Mouse (Mus musculus): ENCODE data around the gene Tekt2.

Gene Tekt2

DNA sequence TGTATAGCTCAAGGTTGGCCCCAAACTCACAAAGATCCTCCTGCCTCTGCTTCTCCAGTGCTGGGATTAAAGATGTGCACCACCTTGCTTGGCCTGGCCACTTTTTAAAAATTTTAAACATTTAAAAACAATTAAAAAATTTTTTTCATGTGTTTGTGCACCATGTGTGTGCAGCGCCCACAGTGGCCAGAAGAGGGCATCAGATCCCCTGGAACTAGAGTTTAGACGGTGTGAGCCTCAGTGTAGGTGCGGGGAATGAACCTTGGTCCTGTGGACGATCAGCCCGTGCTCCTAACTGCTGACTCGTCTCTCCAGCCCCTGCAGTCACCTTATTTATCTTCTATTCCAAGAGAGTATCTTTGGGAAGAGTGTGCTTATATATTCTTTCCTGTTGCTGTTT is 19.4 kb downstream of the Tekt2 start:
- no peak for DNase-seq

DNA sequence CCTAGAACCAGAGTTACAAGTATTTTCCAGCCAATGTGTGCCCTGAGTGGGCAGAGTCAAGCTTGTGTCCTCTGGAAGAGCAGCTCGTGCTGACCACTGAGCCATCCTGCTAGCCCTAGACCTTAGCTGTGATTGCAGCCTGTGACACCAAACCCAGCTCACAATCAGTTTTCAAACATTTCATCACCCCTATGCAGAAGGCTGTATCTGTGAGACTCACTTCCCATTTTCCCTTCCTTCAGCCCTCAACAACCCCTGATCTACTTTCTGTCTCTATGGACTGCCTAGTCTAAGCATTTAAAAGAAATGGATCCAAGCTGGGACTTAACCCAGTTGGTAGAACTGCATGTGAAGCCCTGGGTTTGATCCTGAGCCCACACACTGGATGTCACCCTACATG is 20.1 kb downstream of the Tekt2 start:
- no peak for DNase-seq

DNA sequence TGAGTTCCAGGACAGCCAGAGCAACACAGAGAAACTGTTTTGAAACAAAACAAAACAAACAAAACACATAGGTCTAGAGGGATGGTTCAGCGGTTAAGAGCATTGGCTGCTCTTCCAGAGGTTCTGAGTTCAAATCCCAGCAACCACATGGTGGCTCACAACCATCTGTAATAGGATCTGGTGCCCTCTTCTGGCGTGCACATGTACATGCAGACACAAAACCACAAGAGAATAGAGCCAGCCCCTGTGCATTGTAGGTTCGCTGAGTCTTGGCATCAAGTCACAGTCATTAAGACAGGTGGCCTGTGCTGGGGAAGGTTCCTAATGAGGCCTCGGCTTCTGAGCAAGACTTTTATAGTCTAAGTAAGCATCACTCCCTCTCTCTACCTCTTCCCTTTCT is 21.6 kb downstream of the Tekt2 start:
- DNase-seq: no peak

DNA sequence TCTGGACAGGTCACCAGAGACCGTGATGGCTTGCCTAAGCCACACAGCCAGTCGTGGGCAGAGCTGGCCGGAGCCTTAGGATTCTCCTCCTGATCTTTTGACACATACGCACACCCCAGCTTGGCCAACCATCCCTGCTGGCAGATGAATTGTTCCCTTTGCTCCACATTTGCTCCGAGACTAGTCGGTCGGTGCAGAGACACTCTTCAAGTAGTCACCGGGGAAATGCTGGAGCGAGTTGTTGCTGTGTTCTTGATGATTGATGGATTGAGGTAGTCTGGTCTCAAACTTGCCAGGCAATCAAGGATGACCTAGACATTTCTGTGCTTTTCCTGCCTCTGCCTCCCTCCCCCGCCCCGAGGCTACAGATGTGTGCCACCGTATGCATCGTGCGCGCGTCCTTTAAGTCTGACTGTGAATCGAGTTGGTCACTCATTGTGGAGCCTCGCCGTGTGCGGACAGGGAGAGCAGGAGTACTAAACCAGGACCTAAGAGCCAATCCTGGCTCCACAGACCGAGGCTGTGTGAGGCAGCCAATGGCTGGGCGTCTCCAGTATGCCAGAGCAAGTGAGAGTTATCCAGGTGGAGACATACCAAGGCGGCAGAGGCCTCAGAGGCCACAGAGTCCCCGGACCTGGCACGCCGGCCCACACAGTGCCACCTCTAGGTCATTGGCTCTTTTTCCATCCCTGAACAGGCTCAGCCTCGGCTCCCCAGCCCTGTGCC is 23.7 kb downstream of the Tekt2 start:
- DNase-seq: no peak

DNA sequence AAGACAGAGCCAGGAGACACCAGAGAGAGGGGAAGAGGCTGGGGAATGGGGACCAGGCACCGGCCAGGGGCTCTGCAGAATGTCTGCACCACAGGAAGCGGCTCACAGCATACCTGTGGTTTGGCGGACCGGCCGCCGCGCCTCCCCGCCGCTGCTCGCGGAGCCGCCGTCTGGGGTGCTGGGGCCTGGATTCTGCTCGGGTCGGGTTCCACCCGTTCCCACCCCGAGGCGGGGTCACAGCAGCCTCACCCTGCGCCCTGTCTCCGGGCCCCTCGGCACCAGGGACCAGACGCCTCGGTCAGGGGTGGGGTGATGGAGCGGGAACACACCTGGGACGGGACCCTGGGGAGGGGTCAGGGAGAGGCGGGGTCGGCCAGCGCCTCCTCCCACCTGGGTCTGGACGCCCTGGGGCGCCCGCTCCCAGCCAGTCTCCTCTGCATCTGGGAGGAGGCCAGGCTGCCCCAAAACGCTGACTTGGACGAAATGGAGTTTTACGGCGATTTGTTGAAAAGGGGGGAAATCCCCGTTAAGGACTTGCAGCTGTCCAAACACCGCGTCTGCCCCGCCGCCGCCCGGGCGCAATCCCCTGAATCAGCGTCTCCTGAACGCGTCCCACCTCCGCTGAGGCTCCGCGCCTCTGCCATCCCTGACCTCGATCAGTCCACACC is 24.4 kb downstream of the Tekt2 start:
- DNase-seq: peak; percentile 35

DNA sequence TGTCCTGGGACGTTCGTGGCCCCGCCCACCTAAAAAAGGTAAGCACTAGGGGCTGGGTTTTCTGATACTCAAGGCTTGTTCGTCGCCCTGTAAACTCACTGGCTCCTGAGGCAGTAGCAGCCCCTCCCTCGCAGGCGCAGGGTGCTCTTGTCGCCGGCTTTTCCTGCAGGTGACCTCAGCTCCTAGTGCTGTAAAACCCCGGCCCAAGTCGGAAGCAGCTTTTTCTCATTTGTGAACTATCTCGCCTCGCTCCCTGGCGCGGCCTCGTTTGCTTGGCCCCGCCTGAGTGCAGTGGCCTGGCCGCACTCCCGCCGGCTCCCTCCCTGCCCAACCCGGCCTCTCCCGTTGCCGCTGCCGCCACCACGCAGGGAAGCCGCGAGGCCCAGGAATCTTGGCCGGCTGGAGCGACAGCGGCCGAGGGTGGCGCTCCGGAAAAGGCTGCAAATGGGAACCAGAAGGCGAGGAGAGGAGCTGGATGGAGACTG is 28.8 kb downstream of the Tekt2 start:
- DNase-seq: peak; percentile 44

DNA sequence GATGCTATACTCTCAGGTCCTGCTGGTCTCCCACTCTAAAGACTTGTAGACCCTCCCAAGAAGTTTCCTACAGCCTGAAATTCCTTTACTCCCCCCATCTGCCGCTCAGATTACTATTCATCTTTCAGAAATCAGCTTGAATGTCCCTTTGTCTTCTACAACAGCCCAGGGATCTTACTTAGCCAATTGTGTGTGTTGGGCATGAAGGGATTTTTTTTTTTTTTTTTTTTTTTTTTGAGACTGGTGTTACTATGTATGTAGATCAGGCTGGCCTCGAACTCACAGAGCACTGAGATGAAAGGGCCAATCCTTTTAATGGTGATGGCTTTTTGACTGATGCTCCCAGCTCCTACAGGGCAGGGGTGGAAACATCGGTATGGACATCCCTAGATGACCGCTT is 29.6 kb downstream of the Tekt2 start:
- no peak for DNase-seq

DNA sequence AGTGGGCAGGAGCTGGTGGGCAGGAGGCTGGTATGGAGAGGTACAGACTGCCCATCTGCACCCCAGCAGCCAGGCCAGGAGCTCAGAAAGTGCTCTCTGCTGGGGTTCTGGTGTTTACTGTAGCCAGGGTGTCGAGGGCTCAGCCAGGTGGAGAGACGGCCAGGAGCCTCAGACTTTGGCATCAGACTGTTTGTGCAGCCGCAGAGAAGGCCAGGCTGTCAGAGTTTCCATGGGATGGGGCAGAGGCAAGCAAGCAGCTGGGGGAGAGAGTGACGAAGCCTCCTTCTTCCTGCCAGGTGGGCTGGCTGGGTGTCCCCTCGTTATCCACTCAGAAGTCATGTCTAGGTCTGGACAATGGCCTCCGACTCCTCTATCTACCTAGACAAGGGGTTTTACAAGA is 30.3 kb downstream of the Tekt2 start:
- no peak for DNase-seq

DNA sequence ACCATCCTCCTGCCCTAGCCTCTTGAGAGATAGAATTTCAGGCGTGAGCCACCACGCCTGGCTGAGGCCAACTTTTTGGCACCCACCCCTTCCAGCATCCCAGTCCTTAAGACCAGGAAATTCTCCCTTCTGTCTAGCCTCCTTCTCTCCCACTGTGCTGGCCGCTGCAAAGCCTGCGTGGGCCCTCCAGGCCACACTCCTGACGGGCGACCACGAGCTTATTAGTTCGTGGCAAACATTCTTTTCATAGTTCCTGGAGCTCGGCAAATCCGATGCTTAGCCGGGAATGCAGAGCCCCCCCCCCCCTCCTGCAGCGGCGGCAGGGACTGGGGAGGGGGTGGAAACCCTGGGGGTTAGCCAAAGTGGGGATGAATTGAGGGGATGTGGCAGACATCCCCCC is 34.3 kb downstream of the Tekt2 start:
- no peak for DNase-seq

DNA sequence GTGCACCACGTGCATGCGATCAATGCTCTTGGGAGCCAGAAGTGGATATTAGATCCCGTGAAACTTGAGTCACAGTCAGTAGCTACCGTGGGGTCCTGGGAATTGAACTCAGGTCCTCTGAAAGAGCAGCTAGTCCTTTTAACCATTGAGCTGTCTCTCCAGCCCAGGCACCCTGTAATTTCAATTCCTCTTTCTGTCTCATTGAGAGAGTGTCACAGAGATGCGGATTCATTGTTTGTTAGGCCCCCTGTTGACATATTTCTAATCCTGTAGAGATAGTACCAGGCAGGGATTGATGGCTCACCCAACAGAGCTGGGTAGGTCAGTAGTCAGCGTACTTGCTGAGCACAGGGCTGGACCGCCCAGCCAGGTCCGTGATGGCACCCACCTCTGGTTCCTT is 35.2 kb downstream of the Tekt2 start:
- no peak for DNase-seq

DNA sequence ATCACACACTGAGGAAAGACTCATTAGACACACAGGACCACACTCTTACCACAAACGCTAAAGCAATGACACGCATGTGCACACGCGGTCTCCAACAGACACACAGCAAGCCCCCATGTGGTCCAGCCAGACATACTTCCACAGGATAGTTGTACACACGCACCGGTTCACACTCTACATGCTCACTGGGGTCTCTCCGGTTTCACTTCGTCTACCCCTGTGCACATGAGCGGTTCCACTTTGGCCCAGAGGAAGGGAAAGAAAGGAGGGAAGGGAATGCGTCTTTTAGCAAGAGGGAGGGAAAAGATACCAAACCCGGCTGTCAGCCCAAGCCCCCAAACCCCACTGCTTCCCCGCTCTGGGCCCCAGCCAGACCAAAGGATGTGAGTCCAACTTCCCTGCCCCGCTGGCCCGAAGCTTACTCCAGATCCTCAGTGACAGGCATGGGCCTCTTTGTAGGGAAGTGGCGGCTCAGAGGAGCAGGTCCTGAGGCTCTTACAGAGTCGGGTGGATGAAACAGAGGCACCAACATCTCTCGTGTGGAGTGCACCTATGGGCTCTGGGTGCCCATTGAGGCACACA is 37.3 kb downstream of the Tekt2 start:
- no peak for DNase-seq

DNA sequence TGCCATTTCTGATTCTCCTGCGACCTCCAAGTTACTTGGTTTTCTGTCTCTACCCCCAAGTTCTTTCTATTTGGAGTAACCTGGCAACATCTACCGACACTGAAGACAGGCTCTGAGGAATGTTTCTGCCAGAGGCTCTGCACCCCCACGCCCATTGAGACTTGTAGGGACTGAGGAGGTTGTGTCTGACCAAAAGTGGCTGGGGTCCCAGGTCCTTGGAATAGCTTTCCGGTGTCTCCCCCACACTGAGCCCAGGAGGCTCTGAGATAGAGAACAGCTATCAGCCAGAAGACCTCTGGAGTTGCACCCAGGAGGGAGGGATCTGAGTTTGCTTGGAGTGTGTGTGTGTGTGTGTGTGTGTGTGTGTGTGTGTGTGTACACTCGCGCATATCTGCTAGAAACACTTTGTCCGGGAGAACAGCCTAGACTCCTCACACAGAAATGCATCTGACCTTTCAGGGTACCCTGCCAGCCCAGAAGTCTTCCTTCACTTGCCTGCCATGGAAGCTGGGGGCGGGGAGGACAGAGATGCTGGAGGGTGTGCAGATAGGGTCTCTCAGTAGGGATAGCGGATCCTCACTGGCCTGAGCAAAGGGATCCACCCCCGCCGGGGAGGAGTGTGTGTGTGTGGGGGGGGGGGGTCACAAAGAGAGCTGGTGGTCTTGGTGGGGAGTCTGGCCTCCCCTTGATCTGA is 38.0 kb downstream of the Tekt2 start:
- DNase-seq: no peak

DNA sequence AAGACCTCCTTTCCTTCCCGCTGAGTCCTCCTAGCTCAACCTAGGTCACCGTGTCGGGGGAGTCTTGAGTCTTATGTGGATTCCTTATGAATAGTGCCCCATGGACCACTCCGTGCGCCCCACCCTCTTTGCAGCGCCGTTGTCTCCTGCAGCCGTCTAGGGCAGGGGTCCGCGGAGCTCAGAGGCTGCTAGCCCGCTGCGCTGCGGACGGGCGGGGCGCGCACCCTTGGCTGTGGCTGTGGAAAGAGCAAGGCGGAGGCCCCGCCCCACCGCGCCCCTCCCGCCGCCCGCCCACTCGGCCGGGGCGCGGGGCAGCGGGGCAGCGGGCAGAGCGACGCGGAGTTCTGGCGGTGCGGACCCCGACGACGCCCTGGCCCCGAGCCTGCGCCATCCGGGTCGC is 39.0 kb downstream of the Tekt2 start, which contains the start of gene Col8a2:
Gene Col8a2 (plus strand): TSS at position 302 of the 400 bp plus-strand sequence.
- peak; percentile 28 for DNase-seq

DNA sequence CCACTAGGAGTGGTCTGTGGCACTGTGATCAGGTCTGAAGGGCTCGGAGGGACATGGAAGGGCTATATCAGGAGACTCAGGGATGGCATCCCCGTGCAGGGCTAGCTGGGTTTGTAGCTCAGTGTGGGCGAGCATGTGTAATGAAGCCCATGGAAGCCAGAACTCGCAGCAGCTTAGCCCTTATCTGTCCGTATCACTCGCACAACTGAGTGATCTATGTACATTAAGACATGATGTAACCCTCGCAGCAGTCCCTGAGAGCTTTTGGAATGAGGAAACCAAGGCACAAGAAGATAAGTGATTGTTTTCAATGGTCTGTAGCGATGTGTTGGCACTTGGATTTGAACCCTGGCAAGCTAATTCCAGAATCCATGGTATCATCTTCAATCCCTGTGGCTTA is 41.9 kb downstream of the Tekt2 start:
- DNase-seq: no peak

DNA sequence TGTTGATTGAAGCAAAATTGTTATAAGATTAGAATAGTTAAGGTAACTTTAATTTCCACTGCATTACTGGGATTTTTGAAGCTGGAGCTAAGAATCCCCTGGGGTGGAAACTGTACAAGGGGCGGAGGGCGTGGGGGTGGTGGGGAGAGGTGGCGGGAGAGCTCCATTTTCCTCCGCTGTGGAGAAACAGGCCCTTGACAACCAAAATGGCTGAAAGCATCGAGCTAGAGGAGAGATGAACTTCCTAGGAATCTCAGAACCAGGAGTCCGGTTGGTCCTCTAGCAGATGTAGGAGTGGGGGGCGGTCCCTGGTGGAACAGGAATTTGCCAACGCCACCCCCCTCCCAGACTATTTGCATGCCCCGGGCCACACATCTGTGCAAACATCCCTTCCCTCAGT is 43.8 kb downstream of the Tekt2 start:
- DNase-seq: no peak

DNA sequence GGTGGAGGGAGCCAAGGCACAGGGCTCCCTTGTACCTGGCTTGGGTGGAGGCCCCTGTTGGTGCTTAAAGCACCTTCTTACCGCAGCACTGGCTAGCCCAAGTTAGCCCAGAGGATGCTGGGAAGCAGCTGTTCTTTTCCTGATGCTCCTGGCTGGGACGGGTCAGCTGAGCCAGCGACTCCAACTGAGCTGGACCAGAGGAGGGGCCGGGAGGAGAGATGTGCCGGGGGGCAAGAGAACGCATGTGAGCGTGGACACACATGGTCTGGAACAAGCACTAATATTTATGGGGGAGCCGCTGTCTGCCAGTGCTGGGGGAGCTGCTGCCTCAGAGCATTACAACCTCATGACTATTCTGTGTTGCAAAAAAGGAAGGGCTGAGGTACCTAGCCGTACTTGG is 46.5 kb downstream of the Tekt2 start:
- no peak for DNase-seq

DNA sequence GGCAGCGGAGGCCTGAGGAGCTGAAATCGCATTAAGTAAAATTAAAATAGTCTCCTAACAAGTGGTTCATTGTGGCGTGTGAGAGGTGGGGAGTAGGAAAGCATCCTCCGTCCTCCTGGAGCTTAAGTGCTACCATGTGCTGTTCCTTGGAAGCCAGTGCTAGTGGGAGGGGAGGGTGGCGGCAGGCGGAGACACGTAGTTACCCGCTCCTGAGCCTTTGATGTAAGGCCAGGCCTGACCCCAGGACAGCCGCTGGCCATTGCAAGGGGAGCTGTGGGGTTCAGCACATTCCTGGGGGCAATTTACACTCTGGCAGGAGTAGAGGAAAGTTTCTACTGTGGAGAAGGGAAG is 46.9 kb downstream of the Tekt2 start:
- no peak for DNase-seq

DNA sequence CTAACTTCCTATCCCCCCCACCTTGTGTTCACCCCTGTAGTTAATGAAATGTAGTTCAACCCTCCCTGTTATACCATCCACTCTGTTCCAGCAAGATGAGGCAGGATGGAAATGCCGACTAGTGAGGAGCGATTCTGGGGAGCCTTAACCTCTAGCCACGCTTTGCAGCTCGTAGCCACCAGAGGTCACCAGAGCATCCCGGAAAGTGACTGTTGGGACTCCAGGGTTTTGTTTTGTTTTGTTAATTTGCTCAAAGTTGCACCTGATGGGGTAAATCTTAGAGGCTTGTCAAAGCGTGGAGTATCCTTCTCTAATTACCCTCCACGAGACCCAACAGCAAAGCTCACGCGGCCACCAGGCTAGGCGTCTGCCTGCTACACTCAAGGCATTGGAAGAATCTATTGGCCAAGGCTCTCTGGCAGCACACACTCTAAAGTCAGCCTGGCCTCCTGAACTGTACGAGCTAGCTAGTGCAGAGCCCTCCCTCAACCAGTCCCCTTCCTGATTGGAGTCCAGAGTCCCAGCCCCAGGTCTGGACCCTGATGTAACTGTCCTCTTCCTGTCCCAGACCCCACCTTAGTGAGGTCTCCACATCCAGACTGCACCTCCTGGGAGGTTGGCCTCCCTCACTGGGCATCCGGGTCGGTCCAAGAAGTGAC is 47.5 kb downstream of the Tekt2 start:
- peak; percentile 69 for DNase-seq

DNA sequence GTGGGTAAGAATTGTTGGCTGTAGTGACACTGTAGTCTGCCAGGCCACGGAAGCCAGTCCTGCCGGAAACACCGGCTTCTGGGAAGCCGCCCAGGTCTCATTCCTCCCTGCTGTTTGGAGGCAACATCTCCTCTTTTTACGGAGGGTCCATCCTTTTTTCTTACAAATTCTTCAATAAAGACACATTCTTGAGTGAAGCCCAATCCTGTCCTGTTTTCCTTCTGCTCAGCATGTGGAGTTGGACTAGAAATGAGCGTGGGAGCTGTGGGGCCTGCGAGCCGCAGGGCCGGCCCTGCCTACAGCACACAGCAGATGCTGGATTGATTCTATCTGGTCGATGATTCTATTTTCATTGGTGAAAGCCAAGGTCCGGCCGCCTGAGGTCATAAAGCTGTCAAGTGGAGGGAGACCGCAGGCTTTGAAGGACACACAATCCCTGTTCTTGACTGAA is 49.8 kb downstream of the Tekt2 start:
- no peak for DNase-seq

DNA sequence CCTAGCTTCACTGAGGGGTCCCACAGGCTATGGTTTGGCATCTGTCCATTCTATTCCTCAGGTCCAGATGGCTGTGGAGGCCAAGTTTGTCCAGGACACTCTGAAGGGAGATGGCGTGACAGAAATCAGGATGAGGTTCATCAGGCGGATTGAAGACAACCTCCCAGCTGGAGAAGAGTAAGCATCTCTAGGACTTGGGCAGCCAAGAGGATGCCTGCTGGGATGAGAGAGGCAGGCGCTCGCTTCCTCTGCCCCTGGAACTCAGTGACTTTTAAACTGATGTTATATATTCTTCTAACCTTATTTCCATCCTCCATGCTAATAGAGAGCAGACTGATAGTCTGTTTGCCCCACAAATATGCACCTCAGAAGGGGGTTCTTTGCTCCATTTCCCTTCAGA is 50.4 kb downstream of the Tekt2 start:
- no peak for DNase-seq

DNA sequence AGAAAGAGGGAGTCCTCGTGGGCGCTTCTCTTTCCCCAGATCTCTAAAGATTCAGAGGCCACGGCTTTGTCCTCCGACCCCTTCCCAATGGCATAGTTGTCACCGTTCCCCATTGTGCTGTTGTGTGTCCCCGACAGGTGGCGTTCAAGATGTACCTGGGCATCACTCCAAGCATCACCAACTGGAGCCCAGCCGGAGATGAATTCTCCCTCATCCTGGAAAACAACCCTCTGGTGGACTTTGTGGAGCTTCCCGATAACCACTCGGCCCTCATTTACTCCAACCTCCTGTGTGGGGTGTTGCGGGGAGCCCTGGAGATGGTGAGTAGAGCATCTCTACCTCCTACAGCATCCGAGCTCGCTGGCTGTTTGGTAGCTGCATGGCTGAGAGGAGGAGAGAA is 51.7 kb downstream of the Tekt2 start:
- DNase-seq: no peak
